Mouse (Mus musculus) c-Kit-positive CD71-negative TER-119-negative erythroid progenitor cells, embryonic 14.5 days (primary cell): Measurements from ENCODE around the gene Pla2g4a.

Source experiments
- DNase-seq: peaks from one replicate; pipeline ENCODE4 v3.0.0-alpha.2; 2013; ENCODE audit warnings: low read depth

The Pla2g4a gene

GRCm38 (mm10) chr1:149854867-149855266 lies 106.2 kb downstream of the Pla2g4a start:
- DNase-seq: no peak

GRCm38 (mm10) chr1:149846655-149847054 lies 114.4 kb downstream of the Pla2g4a start:
- DNase-seq: no peak

DNA sequence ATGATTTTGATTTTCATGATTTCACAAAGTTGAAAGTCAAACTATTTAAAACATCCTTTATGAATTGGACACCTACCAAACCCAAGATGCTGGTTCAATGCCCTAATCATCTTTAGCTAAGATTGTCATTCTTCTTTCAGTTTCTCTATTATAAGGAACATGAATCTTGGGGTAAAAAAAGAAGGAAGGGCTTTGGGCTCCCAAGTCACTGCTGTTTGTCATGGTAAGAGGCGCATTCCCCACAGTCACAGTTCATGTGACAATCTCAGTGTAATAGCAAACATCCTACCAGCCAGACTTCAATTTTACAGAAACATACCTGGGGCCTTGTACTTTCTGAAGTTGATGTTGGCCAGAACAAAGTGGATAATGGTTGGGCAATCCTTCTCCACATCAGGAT lies 119.2 kb downstream of the Pla2g4a start:
- DNase-seq: no peak

DNA sequence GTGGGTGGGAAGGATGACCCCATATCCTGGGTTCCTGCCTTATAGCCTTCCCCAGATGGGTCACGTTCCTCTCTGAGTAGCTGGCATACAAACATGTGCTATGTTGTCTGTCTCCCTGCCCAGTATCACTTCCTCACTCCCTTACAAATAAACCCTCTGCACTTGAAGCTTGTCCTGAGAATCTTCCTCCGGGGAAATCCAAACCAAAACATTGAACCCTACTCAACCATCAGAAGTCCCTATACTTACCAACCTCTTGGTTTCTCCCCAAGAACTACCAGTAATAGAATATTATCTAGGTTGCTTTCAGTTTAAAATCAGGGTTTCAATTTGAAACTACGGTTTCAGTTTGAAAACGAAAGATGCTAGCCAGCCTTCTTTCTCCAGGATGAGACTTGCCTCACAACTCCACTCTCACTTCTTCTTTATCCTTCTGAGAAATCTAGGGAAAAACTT lies 120.1 kb downstream of the Pla2g4a start:
- no peak for DNase-seq

DNA sequence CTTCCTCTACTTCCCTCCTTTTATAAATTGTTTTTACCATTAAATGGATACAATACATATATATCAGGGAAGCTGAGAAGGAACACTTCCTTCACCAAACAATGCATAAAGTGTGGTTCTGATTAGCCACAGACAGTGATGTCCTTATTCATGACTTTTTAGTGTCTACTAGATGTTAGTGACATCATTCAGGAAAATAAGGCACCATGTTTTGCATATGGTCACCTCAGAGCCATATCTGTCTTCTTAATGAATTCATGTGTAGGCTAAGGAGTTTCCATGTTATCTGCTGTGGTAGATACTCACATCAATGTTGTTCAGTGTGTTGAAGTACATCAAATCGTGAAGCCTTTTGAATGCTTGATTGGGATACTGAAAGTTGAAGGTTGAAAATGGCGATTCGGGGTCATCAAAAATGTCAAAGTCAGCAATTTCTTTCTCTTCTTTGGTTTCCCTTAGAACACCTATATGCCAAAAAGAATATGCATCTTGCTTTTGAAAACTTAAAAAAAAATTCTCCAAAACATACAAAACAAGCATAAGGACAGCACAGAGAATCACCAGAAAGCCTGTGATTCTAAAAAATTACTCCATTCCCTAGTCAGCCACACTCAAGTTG lies 120.7 kb downstream of the Pla2g4a start:
- no peak for DNase-seq

- DNase-seq: no peak
Observed at GRCm38 (mm10) chr1:149836496-149836895, 124.6 kb downstream of the Pla2g4a start.

GRCm38 (mm10) chr1:149833876-149834275 lies 127.2 kb downstream of the Pla2g4a start:
- no peak for DNase-seq

DNA sequence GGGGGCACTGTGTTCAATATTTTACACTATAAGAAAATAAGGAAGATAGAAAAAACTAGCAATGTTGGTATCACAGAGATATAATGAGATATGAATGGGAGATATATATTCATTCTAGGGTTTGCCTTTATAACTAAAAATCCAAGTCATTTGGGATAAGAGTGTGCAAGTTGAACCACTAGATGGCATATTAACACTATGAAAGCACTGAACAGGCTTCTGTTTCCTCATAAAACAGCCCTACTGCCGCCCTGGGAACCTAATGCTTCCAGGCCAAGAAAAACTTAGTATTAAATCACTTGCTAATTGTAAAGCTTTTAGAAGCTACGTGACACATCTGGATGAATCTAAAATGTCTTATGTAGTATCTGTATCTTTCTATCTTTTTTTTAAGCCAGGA lies 128.1 kb downstream of the Pla2g4a start:
- peak; percentile 12 for DNase-seq

DNA sequence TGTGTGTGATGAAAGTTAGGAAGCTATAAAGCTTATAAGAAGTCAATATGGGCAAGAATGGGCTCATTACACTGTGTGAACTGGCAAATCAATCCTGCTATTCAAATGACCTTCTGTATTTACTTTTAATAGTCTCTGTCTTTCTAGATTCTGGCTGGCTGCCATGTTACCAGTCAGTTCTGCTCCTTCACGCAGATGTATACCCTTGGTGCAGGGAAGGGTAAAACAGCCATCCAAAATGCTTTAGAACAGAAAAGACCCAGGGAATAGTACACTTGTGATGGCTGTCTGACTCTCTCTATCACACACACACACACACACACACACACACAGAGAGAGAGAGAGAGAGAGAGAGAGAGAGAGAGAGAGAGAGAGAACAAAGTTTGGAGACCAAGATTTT lies 128.6 kb downstream of the Pla2g4a start:
- no peak for DNase-seq

GRCm38 (mm10) chr1:149831100-149831499 lies 130.0 kb downstream of the Pla2g4a start:
- DNase-seq: no peak

- no peak for DNase-seq
Observed at GRCm38 (mm10) chr1:149813616-149814345, 147.3 kb downstream of the Pla2g4a start.

DNA sequence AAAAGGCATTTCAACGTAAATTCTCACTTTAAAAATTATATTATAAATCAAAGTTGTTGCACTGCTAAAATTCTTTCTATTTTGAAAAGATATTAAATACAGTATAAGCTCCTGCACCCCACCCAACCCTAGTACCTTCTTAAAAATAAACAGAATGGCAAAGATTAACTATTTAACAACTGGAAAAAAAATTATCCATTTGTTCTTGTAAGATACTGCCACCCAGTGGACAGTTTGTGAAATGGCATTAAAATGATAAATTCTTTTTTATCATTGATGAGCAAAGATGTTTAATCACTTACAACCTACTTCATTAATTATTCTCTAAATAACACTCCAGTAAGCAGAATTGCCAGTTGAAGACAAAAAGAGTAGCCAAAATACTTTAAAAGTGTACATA lies 151.6 kb downstream of the Pla2g4a start:
- DNase-seq: no peak
